Mouse (Mus musculus): Measurements from ENCODE around the gene Tmem41b.

GRCm38 (mm10) chr7:110023553-110023952 lies 36.8 kb upstream of the Tmem41b start:
- TF ChIP-seq CTCF (IDR thresholded peaks at IDR 0.05; ENCODE audit: low read depth) (no peak), EP300 (IDR thresholded peaks at IDR 0.05; ENCODE audit: low read depth) (no peak)
